Mouse (Mus musculus): ENCODE measurements around the gene Cdk5r1.

DNA sequence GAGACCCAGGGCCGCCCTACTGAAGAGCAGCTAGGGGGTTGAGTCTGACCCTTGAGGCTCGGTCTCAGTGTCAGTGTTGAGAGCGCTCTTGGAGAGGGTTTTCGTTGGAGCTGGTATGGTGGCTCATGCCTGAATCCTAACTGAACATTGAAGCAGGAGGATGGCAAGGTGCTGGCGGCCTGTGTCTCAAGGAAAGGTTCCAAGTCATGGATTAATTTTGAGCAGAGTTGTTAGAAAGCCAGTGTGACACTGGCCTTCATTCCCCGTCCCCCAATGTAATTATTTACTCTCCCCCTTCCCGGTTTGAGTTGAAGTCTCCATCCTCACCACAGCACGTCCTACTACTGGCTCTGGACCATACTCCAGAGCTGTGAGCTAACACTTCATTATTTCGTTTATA lies 1.3 kb upstream of the Cdk5r1 start:
- TF ChIP-seq CTCF (IDR thresholded peaks at IDR 0.05; ENCODE audit: low read depth) (no peak), EP300 (optimal IDR thresholded peaks at IDR 0.05) (no peak)
